Comparison of ENCODE assay signal across 8 mouse cellular contexts in genomic region chr1:136130951-136131558, GRCm38 (mm10). TPM values are rescaled to one million over a fixed set of nuclear protein-coding genes. Genes with fewer than 3 reads are reported as not detected.
DNase-seq lines count a peak whose midpoint lies in the region; TF ChIP-seq lines count a peak whose summit lies in the region.

Gene Kif21b, plus strand, starts transcription at chr1:136131389.

- DNase-seq in R1 (ENCODE audit: low read depth, low spot score): peak; percentile 93
- DNase-seq in cerebellum, postnatal 25 days: peak; percentile 81 to 91
- peak; percentile 60 to 68 for DNase-seq in gastrocnemius, adult 8-10 months (ENCODE audit: low spot score in 2 of 2)
- DNase-seq in hindlimb bud, embryonic 11.5 days (ENCODE audit: extremely low spot score, low read depth, low spot score): peak; percentile 56
- DNase-seq in left cerebral cortex, adult 2 months (ENCODE audit: extremely low spot score in 1 of 2, low spot score in 2 of 2): peak; percentile 91 to 94
- peak; percentile 95 for DNase-seq in right cerebral cortex, adult 18-20 months
- DNase-seq in urinary bladder, adult 2 months (ENCODE audit: low spot score): peak; percentile 54

- no peak; the same call in 1 of the 2 replicates for TF ChIP-seq CTCF in left cerebral cortex, adult 2 months (IDR thresholded peaks at IDR 0.05)

- no peaks in the 10 kb centered on the region for H3K36me3 ChIP-seq in macrophage (ENCODE audit: inconsistent target)

- H3K4me3 ChIP-seq in left cerebral cortex, adult 2 months: peak within 1 kb of the TSS; percentile 63
- H3K4me3 ChIP-seq in macrophage (ENCODE audit: inconsistent target): peak within 1 kb of the TSS; percentile 54

- intact Hi-C loops in left cerebral cortex, adult 2 months (cut with DNase I): loop anchor here (5.0 kb wide), 1 partner anchor 79 kb away; the partner anchor contains the start of genes Ascl5 and Cacna1s

- WGBS in macrophage (ENCODE audit: missing documents): under 1% methylated on average over 37 of the region's 42 CpGs

- peak within 1 kb of the TSS; percentile 96 for H3K27ac ChIP-seq in left cerebral cortex, adult 2 months
- H3K27ac ChIP-seq in macrophage: peak within 1 kb of the TSS; percentile 43

- H3K79me2 ChIP-seq in macrophage (ENCODE audit: inconsistent target): peaks cover 38% of the 10 kb centered on the region

RNA-seq across cellular contexts. Expression of gene Kif21b, which starts in this region (rescaled TPM):
- total RNA-seq in gastrocnemius, adult 8-10 months (2022): under 1 TPM; 0.31 to 0.70 (median 0.34) TPM
- 10 to 100 TPM; 67.3 to 74.2 TPM for total RNA-seq in left cerebral cortex, adult 2 months (2021)
- total RNA-seq in macrophage (2018; cell fraction: chromatin; rRNA removed): 10 to 100 TPM in 24 of 26 experiments, 1 to 10 TPM in 2; 8.5 to 75.3 (median 34.6) TPM
- 10 to 100 TPM in 11 of 26 experiments, 1 to 10 TPM in 15; 4.7 to 14.3 (median 9.2) TPM for total RNA-seq in macrophage (2018; cell fraction: cytosol; rRNA removed)
- total RNA-seq in macrophage (2018; cell fraction: nucleus; rRNA removed): 10 to 100 TPM in 22 of 26 experiments, 1 to 10 TPM in 4; 7.2 to 42.0 (median 17.1) TPM
- 7.3 to 9.8 TPM (median 9.5 TPM) in 3 replicates for polyA plus RNA-seq in macrophage (2018)
- polyA plus RNA-seq in urinary bladder, adult 2 months (2012; rRNA removed): 2.4 and 2.8 TPM in 2 replicates

Comparison
In these comparisons a context has a peak if more than half of its experiments do, and no peak if none do; other contexts are left out.
1. Peak in every context shown above with its lines: DNase-seq, H3K4me3 ChIP-seq and H3K27ac ChIP-seq.
2. RNA of gene Kif21b (total RNA-seq): 67.3 to 74.2 TPM in left cerebral cortex, adult 2 months; 0.31 to 0.70 TPM in gastrocnemius, adult 8-10 months; every median in the first group is over 10 times any median in the second.
3. Peak in DNase-seq in gastrocnemius, adult 8-10 months; RNA of the gene not detected or under 1 TPM.